Mouse (Mus musculus): ENCODE results near the gene Lyrm1. TPM values are rescaled to one million over a fixed set of nuclear protein-coding genes. Genes with fewer than 3 reads are reported as not detected.

Gene Lyrm1
- polyA plus RNA-seq, 1 experiment from 2014 or later, result 3.0 TPM

GRCm38 (mm10) chr7:119921054-119921453 lies 25.4 kb downstream of the Lyrm1 start:
- no peak for ATAC-seq (ENCODE audit: insufficient read depth)
- WGBS (ENCODE audit: insufficient replicate concordance), result 44% methylated on average over 4 of the region's 4 CpGs
- no peak overlapping the region for H3K4me2 ChIP-seq
- no peaks in the 10 kb centered on the region for H3K36me3 ChIP-seq (replicated peaks)
- H3K9me3 ChIP-seq (replicated peaks), result no peaks in the 10 kb centered on the region
- H3K4me3 ChIP-seq (replicated peaks), result no peak overlapping the region
- no peaks in the 10 kb centered on the region for H3K4me1 ChIP-seq (replicated peaks)
- no peaks in the 10 kb centered on the region for H3K27me3 ChIP-seq
- H3K27ac ChIP-seq (replicated peaks), result no peak overlapping the region
- no peak overlapping the region for H3K9ac ChIP-seq

GRCm38 (mm10) chr7:119928783-119929440 lies 33.3 kb downstream of the Lyrm1 start:
- no peaks in the 10 kb centered on the region for H3K4me1 ChIP-seq (replicated peaks)
- H3K36me3 ChIP-seq (replicated peaks), result no peaks in the 10 kb centered on the region
- no peaks in the 10 kb centered on the region for H3K9me3 ChIP-seq (replicated peaks)
- no peaks in the 10 kb centered on the region for H3K27me3 ChIP-seq
- no peak overlapping the region for H3K4me2 ChIP-seq
- no peak overlapping the region for H3K9ac ChIP-seq
- no peak for ATAC-seq (ENCODE audit: insufficient read depth)
- 23% methylated on average over 2 of the region's 2 CpGs for WGBS (ENCODE audit: insufficient replicate concordance)
- no peak overlapping the region for H3K27ac ChIP-seq (replicated peaks)
- H3K4me3 ChIP-seq (replicated peaks), result no peak overlapping the region

GRCm38 (mm10) chr7:119936321-119936720 lies 40.7 kb downstream of the Lyrm1 start:
- ATAC-seq (ENCODE audit: insufficient read depth), result no peak
- H3K27ac ChIP-seq (replicated peaks), result no peak overlapping the region
- H3K4me1 ChIP-seq (replicated peaks), result no peaks in the 10 kb centered on the region
- no peaks in the 10 kb centered on the region for H3K27me3 ChIP-seq
- no peak overlapping the region for H3K9ac ChIP-seq
- no peak overlapping the region for H3K4me2 ChIP-seq
- H3K36me3 ChIP-seq (replicated peaks), result no peaks in the 10 kb centered on the region
- H3K9me3 ChIP-seq (replicated peaks), result no peaks in the 10 kb centered on the region
- no peak overlapping the region for H3K4me3 ChIP-seq (replicated peaks)

- H3K27ac ChIP-seq (replicated peaks), result no peak overlapping the region
- H3K4me3 ChIP-seq (replicated peaks), result no peak overlapping the region
- no peaks in the 10 kb centered on the region for H3K4me1 ChIP-seq (replicated peaks)
- ATAC-seq (ENCODE audit: insufficient read depth), result no peak
- H3K4me2 ChIP-seq, result no peak overlapping the region
- H3K27me3 ChIP-seq, result no peaks in the 10 kb centered on the region
- H3K36me3 ChIP-seq (replicated peaks), result no peaks in the 10 kb centered on the region
- H3K9ac ChIP-seq, result no peak overlapping the region
- 55% methylated on average over 5 of the region's 5 CpGs for WGBS (ENCODE audit: insufficient replicate concordance)
- no peaks in the 10 kb centered on the region for H3K9me3 ChIP-seq (replicated peaks)
Measured at GRCm38 (mm10) chr7:119937036-119937435, 41.4 kb downstream of the Lyrm1 start.

- WGBS (ENCODE audit: insufficient replicate concordance), result 45% methylated on average over 2 of the region's 2 CpGs
- Histone ChIP-seq H3K9me3 (replicated peaks) (no peaks in the 10 kb centered on the region), H3K27ac (replicated peaks) (no peak overlapping the region), H3K4me1 (replicated peaks) (no peaks in the 10 kb centered on the region), H3K4me3 (replicated peaks) (no peak overlapping the region), H3K27me3 (no peaks in the 10 kb centered on the region), H3K36me3 (replicated peaks) (no peaks in the 10 kb centered on the region), H3K4me2 (no peak overlapping the region), H3K9ac (no peak overlapping the region)
- no peak for ATAC-seq (ENCODE audit: insufficient read depth)
Measured at GRCm38 (mm10) chr7:119941569-119941968, 45.9 kb downstream of the Lyrm1 start.

- Histone ChIP-seq H3K4me2 (no peak overlapping the region), H3K4me3 (replicated peaks) (no peak overlapping the region), H3K36me3 (replicated peaks) (no peaks in the 10 kb centered on the region), H3K27me3 (no peaks in the 10 kb centered on the region), H3K27ac (replicated peaks) (no peak overlapping the region), H3K9ac (no peak overlapping the region), H3K9me3 (replicated peaks) (no peaks in the 10 kb centered on the region), H3K4me1 (replicated peaks) (no peaks in the 10 kb centered on the region)
- WGBS (ENCODE audit: insufficient replicate concordance), result 44% methylated on average over 1 of the region's 1 CpGs
- ATAC-seq (ENCODE audit: insufficient read depth), result no peak
Measured at GRCm38 (mm10) chr7:119954047-119954446, 58.4 kb downstream of the Lyrm1 start.

GRCm38 (mm10) chr7:119957421-119957820 lies 61.8 kb downstream of the Lyrm1 start:
- Histone ChIP-seq H3K4me2 (no peak overlapping the region), H3K9me3 (replicated peaks) (no peaks in the 10 kb centered on the region), H3K4me1 (replicated peaks) (no peaks in the 10 kb centered on the region), H3K9ac (no peak overlapping the region), H3K4me3 (replicated peaks) (no peak overlapping the region), H3K27ac (replicated peaks) (no peak overlapping the region), H3K27me3 (no peaks in the 10 kb centered on the region), H3K36me3 (replicated peaks) (no peaks in the 10 kb centered on the region)
- ATAC-seq (ENCODE audit: insufficient read depth), result no peak

GRCm38 (mm10) chr7:119959091-119959490 lies 63.4 kb downstream of the Lyrm1 start:
- H3K4me1 ChIP-seq (replicated peaks), result no peaks in the 10 kb centered on the region
- no peaks in the 10 kb centered on the region for H3K36me3 ChIP-seq (replicated peaks)
- no peak overlapping the region for H3K9ac ChIP-seq
- no peak overlapping the region for H3K4me3 ChIP-seq (replicated peaks)
- 40% methylated on average over 4 of the region's 4 CpGs for WGBS (ENCODE audit: insufficient replicate concordance)
- no peaks in the 10 kb centered on the region for H3K27me3 ChIP-seq
- no peak for ATAC-seq (ENCODE audit: insufficient read depth)
- no peaks in the 10 kb centered on the region for H3K9me3 ChIP-seq (replicated peaks)
- H3K4me2 ChIP-seq, result no peak overlapping the region
- no peak overlapping the region for H3K27ac ChIP-seq (replicated peaks)

- WGBS (ENCODE audit: insufficient replicate concordance), result 67% methylated on average over 4 of the region's 4 CpGs
- no peaks in the 10 kb centered on the region for H3K36me3 ChIP-seq (replicated peaks)
- H3K27ac ChIP-seq (replicated peaks), result no peak overlapping the region
- ATAC-seq (ENCODE audit: insufficient read depth), result no peak
- no peaks in the 10 kb centered on the region for H3K9me3 ChIP-seq (replicated peaks)
- no peak overlapping the region for H3K9ac ChIP-seq
- H3K4me2 ChIP-seq, result no peak overlapping the region
- no peaks in the 10 kb centered on the region for H3K4me1 ChIP-seq (replicated peaks)
- no peaks in the 10 kb centered on the region for H3K27me3 ChIP-seq
- H3K4me3 ChIP-seq (replicated peaks), result no peak overlapping the region
Measured at GRCm38 (mm10) chr7:119959491-119959890, 63.8 kb downstream of the Lyrm1 start.

GRCm38 (mm10) chr7:119960006-119960405 lies 64.3 kb downstream of the Lyrm1 start:
- WGBS (ENCODE audit: insufficient replicate concordance), result 51% methylated on average over 6 of the region's 6 CpGs
- Histone ChIP-seq H3K9ac (no peak overlapping the region), H3K36me3 (replicated peaks) (no peaks in the 10 kb centered on the region), H3K27me3 (no peaks in the 10 kb centered on the region), H3K27ac (replicated peaks) (no peak overlapping the region), H3K9me3 (replicated peaks) (no peaks in the 10 kb centered on the region), H3K4me1 (replicated peaks) (no peaks in the 10 kb centered on the region), H3K4me3 (replicated peaks) (no peak overlapping the region), H3K4me2 (no peak overlapping the region)
- no peak for ATAC-seq (ENCODE audit: insufficient read depth)

- WGBS (ENCODE audit: insufficient replicate concordance), result 62% methylated on average over 6 of the region's 6 CpGs
- no peaks in the 10 kb centered on the region for H3K36me3 ChIP-seq (replicated peaks)
- no peak for ATAC-seq (ENCODE audit: insufficient read depth)
- H3K4me1 ChIP-seq (replicated peaks), result no peaks in the 10 kb centered on the region
- H3K9ac ChIP-seq, result no peak overlapping the region
- H3K4me2 ChIP-seq, result no peak overlapping the region
- H3K9me3 ChIP-seq (replicated peaks), result no peaks in the 10 kb centered on the region
- no peak overlapping the region for H3K4me3 ChIP-seq (replicated peaks)
- H3K27me3 ChIP-seq, result no peaks in the 10 kb centered on the region
- H3K27ac ChIP-seq (replicated peaks), result no peak overlapping the region
Measured at GRCm38 (mm10) chr7:119960546-119960945, 64.9 kb downstream of the Lyrm1 start.

- Histone ChIP-seq H3K36me3 (replicated peaks) (no peaks in the 10 kb centered on the region), H3K27me3 (no peaks in the 10 kb centered on the region), H3K4me2 (no peak overlapping the region), H3K27ac (replicated peaks) (no peak overlapping the region), H3K4me3 (replicated peaks) (no peak overlapping the region), H3K4me1 (replicated peaks) (no peaks in the 10 kb centered on the region), H3K9me3 (replicated peaks) (no peaks in the 10 kb centered on the region), H3K9ac (no peak overlapping the region)
- ATAC-seq (ENCODE audit: insufficient read depth), result no peak
- WGBS (ENCODE audit: insufficient replicate concordance), result 53% methylated on average over 2 of the region's 2 CpGs
Measured at GRCm38 (mm10) chr7:119961107-119961506, 65.4 kb downstream of the Lyrm1 start.
